10 mouse cellular contexts compared by ENCODE assay signal in the genomic region with DNA sequence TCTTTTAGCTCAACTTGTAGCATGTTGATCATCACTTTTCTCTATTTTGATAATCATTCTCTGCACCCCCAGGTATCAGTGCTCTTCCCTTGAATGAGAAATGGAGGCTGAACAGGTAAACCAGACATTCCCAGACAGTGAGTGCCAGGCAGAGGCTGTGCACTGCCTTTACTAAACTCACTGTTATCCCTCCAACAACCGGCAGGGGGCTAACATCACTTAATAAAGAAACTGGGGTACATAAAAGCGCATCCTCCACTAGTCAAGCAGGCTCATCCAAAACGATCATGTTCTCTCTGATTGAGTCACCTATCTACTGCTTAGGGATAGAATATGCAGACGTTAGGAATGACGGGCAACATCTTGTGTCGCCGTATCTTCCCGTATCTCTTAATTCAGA.
DNase-seq lines count a peak whose midpoint lies in the region; ATAC-seq lines count a peak whose summit lies in the region.
"Had no signal": no experiment of that assay in that cellular context is flagged by ENCODE, and none has a peak within 500 bp of the region (broad histone marks: within the 10 kb centered on the region; RNA-seq: fewer than 3 reads in every experiment).

No protein-coding gene starts in this region.

- 67% methylated on average over 8 of the region's 8 CpGs for WGBS in liver, embryonic 16.5 days (ENCODE audit: insufficient replicate concordance)

- DNase-seq in frontal cortex, postnatal 10 days (ENCODE audit: low spot score in 2 of 2), result peak; percentile 18 to 32
- peak; percentile 56 for DNase-seq in right cerebral cortex, postnatal 4 days
- no peak for DNase-seq in right cerebral cortex, postnatal 25 days
- peak; percentile 47 to 52 for DNase-seq in cerebellum, adult 18-20 months
- peak; percentile 10 for DNase-seq in heart, postnatal 25 days (ENCODE audit: low spot score)
- DNase-seq in spleen, postnatal 36 days (ENCODE audit: low spot score in 2 of 2), result peak; percentile 31 to 39

- ATAC-seq in frontal cortex, adult (ENCODE audit: low TSS enrichment), result no peak
- ATAC-seq in liver, embryonic 16.5 days (ENCODE audit: low read depth), result 0 out of 2 replicates have a peak, but pooled peaks have one; percentile 24

- H3K4me3 ChIP-seq in liver, embryonic 16.5 days (ENCODE audit: low read depth, low read length), result no peak overlapping the region
- H3K4me3 ChIP-seq: heart, embryonic 13.5 days; neural tube, embryonic 13.5 days had no signal

- no peak overlapping the region for H3K4me2 ChIP-seq in liver, embryonic 16.5 days (ENCODE audit: low read depth, low read length)
- H3K4me2 ChIP-seq: heart, embryonic 13.5 days; neural tube, embryonic 13.5 days had no signal

- no peaks in the 10 kb centered on the region for H3K4me1 ChIP-seq in liver, embryonic 16.5 days (ENCODE audit: control insufficient read depth, low read depth, low read length)

- intact Hi-C loops in heart, postnatal 25 days (cut with DNase I), result loop anchor here (5.0 to 10.0 kb wide), 4 partner anchors 114 to 756 kb away; partner anchors contain the start of gene Mllt3

- H3K9ac ChIP-seq in liver, embryonic 16.5 days (ENCODE audit: low read depth, low read length), result no peak overlapping the region
- H3K9ac ChIP-seq: heart, embryonic 13.5 days; neural tube, embryonic 13.5 days had no signal

- no peak overlapping the region for H3K27ac ChIP-seq in liver, embryonic 16.5 days (ENCODE audit: low read length)
- H3K27ac ChIP-seq: heart, embryonic 13.5 days; neural tube, embryonic 13.5 days had no signal

- H3K27me3 ChIP-seq in liver, embryonic 16.5 days (ENCODE audit: control insufficient read depth, insufficient read depth, low read depth, low read length), result no peaks in the 10 kb centered on the region
- H3K27me3 ChIP-seq: heart, embryonic 13.5 days; neural tube, embryonic 13.5 days had no signal

- no peaks in the 10 kb centered on the region for H3K9me3 ChIP-seq in liver, embryonic 16.5 days (replicated peaks; ENCODE audit: control insufficient read depth, low read length)
- H3K9me3 ChIP-seq: heart, embryonic 13.5 days; neural tube, embryonic 13.5 days had no signal

- H3K36me3 ChIP-seq in liver, embryonic 16.5 days (ENCODE audit: control insufficient read depth, insufficient read depth), result peaks cover 49% of the 10 kb centered on the region
